ENCODE assay signal across 9 mouse cellular contexts in genomic region chr2:124090231-124091141, GRCm38 (mm10). TPM values are rescaled to one million over a fixed set of nuclear protein-coding genes. Genes with fewer than 3 reads are reported as not detected.
A peak's percentile ranks its signal among the peaks of the same experiment; 100 is the strongest.
DNase-seq lines count a peak whose midpoint lies in the region; ATAC-seq lines count a peak whose summit lies in the region.
"Had no signal": no experiment of that assay in that cellular context is flagged by ENCODE, and none has a peak within 500 bp of the region (broad histone marks: within the 10 kb centered on the region; RNA-seq: fewer than 3 reads in every experiment).

No protein-coding gene starts in this region.

- H3K4me2 ChIP-seq in embryonic facial prominence, embryonic 12.5 days (replicated peaks) = peak overlapping the region; percentile 96
- peak overlapping the region; percentile 94 for H3K4me2 ChIP-seq in midbrain, embryonic 12.5 days (replicated peaks)

- DNase-seq in left cerebral cortex, adult 18-20 months (ENCODE audit: low spot score in 2 of 2) = peak; percentile 38 to 52
- DNase-seq in left cerebral cortex, adult 11 months (ENCODE audit: low spot score) = no peak
- DNase-seq in heart, postnatal 25 days (ENCODE audit: low spot score) = peak; percentile 1
- DNase-seq in limb, embryonic 10.5 days (ENCODE audit: low spot score) = peak; percentile 56
- no peak for DNase-seq in spleen, postnatal 36 days (ENCODE audit: low spot score in 2 of 2)

- peak overlapping the region; percentile 49 for H3K4me3 ChIP-seq in embryonic facial prominence, embryonic 12.5 days
- H3K4me3 ChIP-seq in limb, embryonic 10.5 days = peak overlapping the region; percentile 59
- H3K4me3 ChIP-seq in midbrain, embryonic 12.5 days = peak overlapping the region; percentile 60

- H3K27ac ChIP-seq in embryonic facial prominence, embryonic 12.5 days = no peak overlapping the region
- no peak overlapping the region for H3K27ac ChIP-seq in limb, embryonic 10.5 days
- peak overlapping the region; percentile 1; the same call in 1 of the 2 replicates for H3K27ac ChIP-seq in midbrain, embryonic 12.5 days (replicated peaks)

- intact Hi-C loops in heart, postnatal 25 days (cut with DNase I) = no loop called here

- H3K27me3 ChIP-seq in embryonic facial prominence, embryonic 12.5 days = peaks cover 43% of the 10 kb centered on the region
- H3K27me3 ChIP-seq in limb, embryonic 10.5 days (ENCODE audit: low read depth, poor library complexity, severe bottlenecking) = peaks cover 67% of the 10 kb centered on the region
- H3K27me3 ChIP-seq in midbrain, embryonic 12.5 days = peaks cover 47% of the 10 kb centered on the region

- ATAC-seq in embryonic facial prominence, embryonic 12.5 days (ENCODE audit: insufficient number of reproducible peaks, insufficient read depth, low FRiP score, low TSS enrichment) = peak; percentile 74; the same call in 1 of the 2 replicates
- ATAC-seq in midbrain, embryonic 12.5 days (ENCODE audit: low FRiP score, low read depth) = peak; percentile 76
- no peak for ATAC-seq in CD4-positive, CD25-positive, alpha-beta regulatory T cell, adult 4 months

- H3K9me3 ChIP-seq in embryonic facial prominence, embryonic 12.5 days = no peaks in the 10 kb centered on the region
- no peaks in the 10 kb centered on the region for H3K9me3 ChIP-seq in limb, embryonic 10.5 days (replicated peaks)
- H3K9me3 ChIP-seq in midbrain, embryonic 12.5 days = no peaks in the 10 kb centered on the region

- WGBS in embryonic facial prominence, embryonic 12.5 days = 1% methylated on average over 49 of the region's 49 CpGs
- under 1% methylated on average over 49 of the region's 49 CpGs for WGBS in limb, embryonic 10.5 days
- WGBS in midbrain, embryonic 12.5 days = under 1% methylated on average over 49 of the region's 49 CpGs

- H3K36me3 ChIP-seq in embryonic facial prominence, embryonic 12.5 days = no peaks in the 10 kb centered on the region
- H3K36me3 ChIP-seq in limb, embryonic 10.5 days = no peaks in the 10 kb centered on the region
- H3K36me3 ChIP-seq in midbrain, embryonic 12.5 days = no peaks in the 10 kb centered on the region

- peaks cover 10% of the 10 kb centered on the region; the same call in 1 of the 2 replicates for H3K4me1 ChIP-seq in embryonic facial prominence, embryonic 12.5 days
- peaks cover 14% of the 10 kb centered on the region for H3K4me1 ChIP-seq in limb, embryonic 10.5 days
- peaks cover 10% of the 10 kb centered on the region; the same call in 1 of the 2 replicates for H3K4me1 ChIP-seq in midbrain, embryonic 12.5 days

- peak overlapping the region; percentile 52 for H3K9ac ChIP-seq in embryonic facial prominence, embryonic 12.5 days
- H3K9ac ChIP-seq in midbrain, embryonic 12.5 days (replicated peaks) = peak overlapping the region; percentile 49

RNA-seq across cellular contexts. Expression of gene Sema6d, which starts 0.7 kb away (rescaled TPM):
- 10 to 100 TPM; 44.1 to 44.7 TPM for total RNA-seq in left cerebral cortex, adult 18-20 months (2021)
- 12.8 and 13.7 TPM in 2 replicates for polyA plus RNA-seq in embryonic facial prominence, embryonic 12.5 days (2016; fragmentation: Nextera tagmentation; extraction: Ambion mirVana)
- total RNA-seq in heart, postnatal 25 days (2021) = 10 to 100 TPM; 18.8 to 18.9 TPM
- polyA plus RNA-seq in limb, embryonic 10.5 days (2016; fragmentation: Nextera tagmentation; extraction: Ambion mirVana) = 4.5 and 5.8 TPM in 2 replicates
- 16.5 and 17.5 TPM in 2 replicates for polyA plus RNA-seq in midbrain, embryonic 12.5 days (2016; fragmentation: Nextera tagmentation; extraction: Ambion mirVana)
- polyA plus RNA-seq in CD4-positive, CD25-positive, alpha-beta regulatory T cell, adult 4 months (2017; shearing (Covaris generic)) = 1 to 10 TPM; 1.0 to 2.4 TPM
- total RNA-seq: neutrophil, adult 5-6 weeks had no signal

Comparison
In these comparisons a context has a peak if more than half of its experiments do, and no peak if none do; other contexts are left out.
1. DNase-seq: peak in left cerebral cortex, adult 18-20 months (2 of 2), heart, postnatal 25 days (single experiment) and limb, embryonic 10.5 days (single experiment); none in left cerebral cortex, adult 11 months (single experiment) and spleen, postnatal 36 days (0 of 2).
2. Peak in every context shown above with its lines, with median percentiles within 50 percentile points of each other: H3K4me3 ChIP-seq.